Mouse (Mus musculus): ENCODE data around the gene Mecr. TPM values are rescaled to one million over a fixed set of nuclear protein-coding genes. Genes with fewer than 3 reads are reported as not detected.
A peak's percentile ranks its signal among the peaks of the same experiment; 100 is the strongest.

The Mecr gene
- polyA plus RNA-seq, 1 experiment from 2014 or later, result 32.6 TPM

DNA sequence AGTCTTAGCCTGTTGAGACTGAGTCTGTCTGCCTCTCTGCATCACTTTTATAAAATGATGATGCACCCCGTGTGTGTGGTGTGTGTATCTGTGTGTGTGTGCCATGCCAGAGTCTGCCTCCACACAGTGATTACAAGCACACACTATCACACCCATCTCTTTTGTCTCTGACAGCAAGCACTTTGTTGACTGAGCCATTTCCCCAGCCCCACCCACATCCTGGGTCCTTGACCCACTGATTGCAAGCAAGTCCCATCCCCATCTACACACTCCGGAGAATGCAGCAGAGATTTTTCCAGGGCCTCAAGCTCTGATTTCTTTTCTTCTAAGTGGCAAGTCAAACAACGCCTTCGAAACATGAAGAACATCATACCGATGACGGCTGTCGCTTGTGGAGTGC is 29.5 kb upstream of the Mecr start:
- Histone ChIP-seq H3K9me3 (ENCODE audit: control insufficient read depth, low read length) (no peaks in the 10 kb centered on the region), H3K27ac (no peak overlapping the region), H3K4me2 (replicated peaks) (no peak overlapping the region), H3K36me3 (replicated peaks; ENCODE audit: control insufficient read depth, insufficient read depth) (no peaks in the 10 kb centered on the region), H3K4me3 (replicated peaks; ENCODE audit: low read length) (no peak overlapping the region), H3K4me1 (replicated peaks; ENCODE audit: control insufficient read depth, insufficient read depth, low read length) (no peaks in the 10 kb centered on the region; the same call in 1 of the 2 replicates), H3K27me3 (ENCODE audit: control insufficient read depth, insufficient read depth, low read length) (no peaks in the 10 kb centered on the region), H3K9ac (no peak overlapping the region)
- ATAC-seq (ENCODE audit: low FRiP score) (no peak), DNase-seq (ENCODE audit: low spot score) (no peak)
- WGBS, result 94% methylated on average over 7 of the region's 7 CpGs

DNA sequence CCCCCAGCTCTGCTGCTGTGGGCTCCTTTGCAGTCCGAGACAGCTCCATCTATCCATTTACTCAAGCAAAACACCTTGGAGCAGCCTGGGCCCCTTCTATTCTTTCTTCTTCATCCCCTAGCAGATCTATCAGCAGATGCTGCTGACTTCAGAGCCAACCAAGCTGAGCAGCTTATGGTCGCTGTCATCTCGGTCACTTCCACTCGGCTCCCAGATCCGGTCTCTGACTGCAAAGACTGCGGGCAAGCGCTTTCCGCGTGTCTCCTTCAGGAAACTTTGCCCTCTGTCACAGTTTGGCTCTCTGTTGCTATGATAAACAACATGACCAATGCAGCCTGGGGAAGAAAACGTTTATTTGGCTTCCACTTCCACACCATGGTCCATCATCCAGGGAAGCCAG is 28.4 kb upstream of the Mecr start:
- Histone ChIP-seq H3K4me3 (replicated peaks; ENCODE audit: low read length) (no peak overlapping the region), H3K36me3 (replicated peaks; ENCODE audit: control insufficient read depth, insufficient read depth) (no peaks in the 10 kb centered on the region), H3K9me3 (ENCODE audit: control insufficient read depth, low read length) (no peaks in the 10 kb centered on the region), H3K4me2 (replicated peaks) (no peak overlapping the region), H3K4me1 (replicated peaks; ENCODE audit: control insufficient read depth, insufficient read depth, low read length) (no peaks in the 10 kb centered on the region; the same call in 1 of the 2 replicates), H3K27me3 (ENCODE audit: control insufficient read depth, insufficient read depth, low read length) (peaks cover 4% of the 10 kb centered on the region), H3K9ac (no peak overlapping the region), H3K27ac (no peak overlapping the region)
- ATAC-seq (ENCODE audit: low FRiP score) (no peak), DNase-seq (ENCODE audit: low spot score) (no peak)
- WGBS, result 82% methylated on average over 10 of the region's 10 CpGs

DNA sequence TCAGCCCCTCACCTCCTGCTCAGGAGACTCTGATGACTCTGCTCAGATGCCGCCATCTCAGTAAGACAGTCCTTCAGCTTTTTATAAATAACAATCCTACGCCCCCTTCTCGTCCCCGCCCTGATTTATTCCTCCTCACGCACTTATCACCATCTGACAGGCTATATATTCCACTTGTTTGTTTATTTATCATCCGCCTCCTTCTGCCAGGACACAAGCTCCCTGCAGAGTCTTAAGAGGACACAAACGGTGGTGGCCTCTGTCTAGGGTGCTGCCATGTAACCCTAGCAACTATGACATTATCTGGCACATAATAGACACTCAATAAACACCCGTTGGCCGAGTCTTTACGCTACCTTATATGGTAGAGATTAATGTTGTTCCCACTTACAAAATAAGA is 27.5 kb upstream of the Mecr start:
- H3K9me3 ChIP-seq (ENCODE audit: control insufficient read depth, low read length), result no peaks in the 10 kb centered on the region
- no peak overlapping the region for H3K4me2 ChIP-seq (replicated peaks)
- H3K9ac ChIP-seq, result no peak overlapping the region
- H3K27me3 ChIP-seq (ENCODE audit: control insufficient read depth, insufficient read depth, low read length), result peaks cover 4% of the 10 kb centered on the region
- 77% methylated on average over 10 of the region's 10 CpGs for WGBS
- DNase-seq (ENCODE audit: low spot score) (no peak), ATAC-seq (ENCODE audit: low FRiP score) (no peak)
- no peak overlapping the region for H3K27ac ChIP-seq
- H3K36me3 ChIP-seq (replicated peaks; ENCODE audit: control insufficient read depth, insufficient read depth), result no peaks in the 10 kb centered on the region
- peaks cover 2% of the 10 kb centered on the region; the same call in 1 of the 2 replicates for H3K4me1 ChIP-seq (replicated peaks; ENCODE audit: control insufficient read depth, insufficient read depth, low read length)
- H3K4me3 ChIP-seq (replicated peaks; ENCODE audit: low read length), result no peak overlapping the region

DNA sequence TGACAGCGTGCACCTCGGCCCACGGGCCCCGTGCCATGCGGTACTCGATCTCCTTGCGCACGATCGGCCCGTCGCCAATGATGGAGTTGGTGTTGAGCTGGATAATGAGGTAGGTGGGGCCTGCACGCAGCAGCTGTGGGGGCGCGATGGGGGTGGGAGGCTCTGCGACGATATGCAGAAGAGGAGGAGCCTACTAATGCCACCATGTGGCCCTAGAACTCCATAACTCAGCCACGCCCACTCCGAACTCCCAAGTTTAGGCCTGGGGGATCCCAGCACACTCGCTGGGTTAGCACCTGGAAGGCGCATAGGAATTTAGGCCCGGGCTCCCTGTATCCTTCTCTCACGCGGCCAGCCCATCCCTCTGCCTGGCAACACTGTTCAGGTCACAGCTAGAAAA is 24.3 kb upstream of the Mecr start:
- H3K36me3 ChIP-seq (replicated peaks; ENCODE audit: control insufficient read depth, insufficient read depth), result no peaks in the 10 kb centered on the region
- no peak for ATAC-seq (ENCODE audit: low FRiP score)
- DNase-seq (ENCODE audit: low spot score), result no peak
- H3K27ac ChIP-seq, result no peak overlapping the region
- H3K4me2 ChIP-seq (replicated peaks), result no peak overlapping the region
- 51% methylated on average over 23 of the region's 23 CpGs for WGBS
- no peaks in the 10 kb centered on the region for H3K9me3 ChIP-seq (ENCODE audit: control insufficient read depth, low read length)
- peaks cover 12% of the 10 kb centered on the region; the same call in 1 of the 2 replicates for H3K4me1 ChIP-seq (replicated peaks; ENCODE audit: control insufficient read depth, insufficient read depth, low read length)
- H3K27me3 ChIP-seq (ENCODE audit: control insufficient read depth, insufficient read depth, low read length), result peaks cover 4% of the 10 kb centered on the region
- H3K4me3 ChIP-seq (replicated peaks; ENCODE audit: low read length), result no peak overlapping the region
- no peak overlapping the region for H3K9ac ChIP-seq

DNA sequence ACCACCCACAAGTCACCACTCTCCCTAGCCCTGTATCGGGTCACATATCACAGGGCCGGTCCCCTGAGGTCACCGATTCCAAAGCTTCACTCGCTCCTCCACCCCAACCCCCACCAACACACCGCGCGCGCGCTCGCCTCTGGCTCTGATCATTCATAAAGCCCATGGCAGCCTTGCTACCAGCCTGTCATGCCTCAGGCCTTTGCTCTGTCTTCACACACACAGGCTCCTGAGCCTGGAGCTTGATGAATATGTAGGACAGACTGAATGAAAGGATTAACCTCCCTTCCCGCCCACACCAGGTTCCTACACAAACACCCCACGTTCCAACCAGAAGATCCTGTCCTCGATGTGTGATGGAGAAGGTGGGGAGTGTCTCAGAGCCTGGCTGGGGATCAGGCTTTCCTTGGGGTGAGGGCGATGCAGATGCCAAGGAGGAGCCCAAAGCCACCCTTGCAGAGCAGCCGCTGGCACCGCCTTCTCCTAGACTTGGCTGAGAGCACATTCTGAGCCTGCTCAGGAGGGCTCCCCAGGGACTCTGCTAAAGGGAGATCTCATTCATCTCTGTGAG is 22.0 kb upstream of the Mecr start:
- Histone ChIP-seq H3K4me1 (replicated peaks; ENCODE audit: control insufficient read depth, insufficient read depth, low read length) (peaks cover 12% of the 10 kb centered on the region; the same call in 1 of the 2 replicates), H3K27me3 (ENCODE audit: control insufficient read depth, insufficient read depth, low read length) (peaks cover 4% of the 10 kb centered on the region), H3K36me3 (replicated peaks; ENCODE audit: control insufficient read depth, insufficient read depth) (no peaks in the 10 kb centered on the region), H3K9me3 (ENCODE audit: control insufficient read depth, low read length) (no peaks in the 10 kb centered on the region), H3K27ac (no peak overlapping the region), H3K9ac (peak overlapping the region; percentile 20; the same call in 1 of the 2 replicates), H3K4me2 (replicated peaks) (peak overlapping the region; percentile 2; the same call in 1 of the 2 replicates), H3K4me3 (replicated peaks; ENCODE audit: low read length) (no peak overlapping the region)
- 19% methylated on average over 16 of the region's 16 CpGs for WGBS
- no peak for DNase-seq (ENCODE audit: low spot score)
- ATAC-seq (ENCODE audit: low FRiP score), result no peak

DNA sequence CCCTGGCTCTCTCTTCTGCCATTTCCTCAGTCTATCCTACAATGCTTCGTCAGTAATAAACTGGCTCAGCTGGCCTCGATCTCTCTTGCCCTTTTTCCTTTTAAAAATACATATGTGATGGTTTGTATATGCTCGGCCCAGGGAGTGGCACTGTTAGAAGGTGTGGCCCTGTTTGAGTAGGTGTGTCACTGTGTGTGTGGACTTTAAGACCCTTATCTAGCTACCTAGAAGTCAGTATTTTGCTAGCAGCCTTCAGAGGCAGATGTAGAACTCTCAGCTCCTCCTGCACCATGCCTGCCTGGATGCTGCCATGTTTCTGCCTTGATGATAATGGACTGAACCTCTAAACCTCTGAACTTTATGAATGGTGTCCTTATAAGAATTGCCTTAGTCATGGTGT is 20.7 kb upstream of the Mecr start:
- ATAC-seq (ENCODE audit: low FRiP score), result no peak
- H3K4me3 ChIP-seq (replicated peaks; ENCODE audit: low read length), result no peak overlapping the region
- 88% methylated on average over 3 of the region's 3 CpGs for WGBS
- no peak overlapping the region for H3K4me2 ChIP-seq (replicated peaks)
- H3K27ac ChIP-seq, result no peak overlapping the region
- H3K36me3 ChIP-seq (replicated peaks; ENCODE audit: control insufficient read depth, insufficient read depth), result no peaks in the 10 kb centered on the region
- no peaks in the 10 kb centered on the region for H3K9me3 ChIP-seq (ENCODE audit: control insufficient read depth, low read length)
- H3K4me1 ChIP-seq (replicated peaks; ENCODE audit: control insufficient read depth, insufficient read depth, low read length), result peaks cover 12% of the 10 kb centered on the region
- peaks cover 4% of the 10 kb centered on the region for H3K27me3 ChIP-seq (ENCODE audit: control insufficient read depth, insufficient read depth, low read length)
- no peak for DNase-seq (ENCODE audit: low spot score)
- H3K9ac ChIP-seq, result no peak overlapping the region

DNA sequence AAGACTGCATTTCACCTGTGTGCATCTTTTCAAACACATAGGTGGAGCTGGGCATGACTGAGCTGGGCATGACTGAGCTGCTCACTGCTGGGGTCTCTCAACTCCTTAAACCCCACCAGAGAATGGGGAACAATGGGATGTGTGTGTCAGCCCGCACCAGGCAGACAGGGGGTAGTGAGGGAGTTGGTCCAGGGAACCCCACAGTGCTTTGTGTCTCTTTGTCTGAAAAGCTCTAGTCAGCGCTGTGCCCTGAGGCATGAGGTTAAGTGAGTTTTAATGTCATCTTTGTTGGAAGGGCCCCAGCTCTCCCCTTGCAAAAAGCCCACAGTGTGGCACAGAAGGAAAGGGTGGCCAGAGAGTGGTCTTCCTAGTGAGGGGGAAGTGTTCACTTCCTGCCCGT is 18.3 kb upstream of the Mecr start:
- 18% methylated on average over 3 of the region's 3 CpGs for WGBS
- Histone ChIP-seq H3K9ac (no peak overlapping the region), H3K4me1 (replicated peaks; ENCODE audit: control insufficient read depth, insufficient read depth, low read length) (peaks cover 12% of the 10 kb centered on the region), H3K27me3 (ENCODE audit: control insufficient read depth, insufficient read depth, low read length) (no peaks in the 10 kb centered on the region; the same call in 1 of the 2 replicates), H3K27ac (no peak overlapping the region), H3K4me2 (replicated peaks) (no peak overlapping the region), H3K36me3 (replicated peaks; ENCODE audit: control insufficient read depth, insufficient read depth) (no peaks in the 10 kb centered on the region), H3K4me3 (replicated peaks; ENCODE audit: low read length) (no peak overlapping the region), H3K9me3 (ENCODE audit: control insufficient read depth, low read length) (no peaks in the 10 kb centered on the region)
- ATAC-seq (ENCODE audit: low FRiP score), result no peak
- DNase-seq (ENCODE audit: low spot score), result no peak

DNA sequence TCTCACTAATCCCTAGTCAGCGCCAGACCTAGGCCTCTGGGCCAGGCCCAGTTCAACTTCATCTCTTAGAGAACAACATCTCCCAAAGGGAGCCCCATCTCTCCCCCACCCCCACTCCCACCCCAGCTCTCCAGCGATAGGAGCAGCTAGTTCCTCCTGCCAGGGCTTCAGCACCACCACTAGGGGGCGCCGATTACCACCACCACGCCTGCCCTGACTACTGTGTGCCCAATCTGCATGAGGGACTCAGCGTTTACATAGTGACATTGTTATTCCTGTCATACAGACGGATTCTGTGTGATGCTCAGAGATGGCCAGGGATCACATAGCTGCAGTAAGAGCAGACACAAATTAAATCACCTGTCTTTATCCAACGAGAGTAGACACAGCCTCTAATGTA is 17.4 kb upstream of the Mecr start:
- DNase-seq (ENCODE audit: low spot score), result no peak
- 49% methylated on average over 8 of the region's 8 CpGs for WGBS
- no peak for ATAC-seq (ENCODE audit: low FRiP score)
- Histone ChIP-seq H3K4me1 (replicated peaks; ENCODE audit: control insufficient read depth, insufficient read depth, low read length) (peaks cover 10% of the 10 kb centered on the region), H3K4me2 (replicated peaks) (no peak overlapping the region), H3K27ac (no peak overlapping the region), H3K27me3 (ENCODE audit: control insufficient read depth, insufficient read depth, low read length) (no peaks in the 10 kb centered on the region), H3K9ac (no peak overlapping the region), H3K9me3 (ENCODE audit: control insufficient read depth, low read length) (no peaks in the 10 kb centered on the region), H3K36me3 (replicated peaks; ENCODE audit: control insufficient read depth, insufficient read depth) (no peaks in the 10 kb centered on the region), H3K4me3 (replicated peaks; ENCODE audit: low read length) (no peak overlapping the region)

DNA sequence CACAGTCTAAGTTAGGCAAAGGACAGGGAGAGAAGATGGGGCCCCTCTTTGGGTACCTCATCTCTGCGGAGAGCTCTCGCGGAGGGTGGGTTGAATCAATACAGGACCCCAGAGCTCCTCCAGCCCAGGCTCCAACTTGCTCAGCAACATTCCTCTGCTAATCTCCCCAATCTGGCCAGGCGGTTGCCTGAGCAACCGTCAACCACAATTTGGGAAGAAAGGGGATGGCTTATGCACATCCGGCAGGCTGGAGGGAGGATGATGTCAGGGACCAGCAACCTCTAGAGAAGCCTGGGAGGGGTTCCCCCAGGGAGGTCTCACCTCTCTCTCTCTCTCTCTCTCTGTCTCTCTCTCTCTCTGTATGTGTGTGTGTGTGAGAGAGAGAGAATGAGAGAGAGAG is 16.4 kb upstream of the Mecr start:
- Histone ChIP-seq H3K36me3 (replicated peaks; ENCODE audit: control insufficient read depth, insufficient read depth) (no peaks in the 10 kb centered on the region), H3K4me2 (replicated peaks) (no peak overlapping the region), H3K27me3 (ENCODE audit: control insufficient read depth, insufficient read depth, low read length) (no peaks in the 10 kb centered on the region), H3K9me3 (ENCODE audit: control insufficient read depth, low read length) (no peaks in the 10 kb centered on the region), H3K9ac (no peak overlapping the region), H3K27ac (no peak overlapping the region), H3K4me1 (replicated peaks; ENCODE audit: control insufficient read depth, insufficient read depth, low read length) (no peaks in the 10 kb centered on the region; the same call in 1 of the 2 replicates), H3K4me3 (replicated peaks; ENCODE audit: low read length) (no peak overlapping the region)
- ATAC-seq (ENCODE audit: low FRiP score) (0 out of 2 replicates have a peak, but pooled peaks have one; percentile 17), DNase-seq (ENCODE audit: low spot score) (no peak)
- 17% methylated on average over 6 of the region's 6 CpGs for WGBS

DNA sequence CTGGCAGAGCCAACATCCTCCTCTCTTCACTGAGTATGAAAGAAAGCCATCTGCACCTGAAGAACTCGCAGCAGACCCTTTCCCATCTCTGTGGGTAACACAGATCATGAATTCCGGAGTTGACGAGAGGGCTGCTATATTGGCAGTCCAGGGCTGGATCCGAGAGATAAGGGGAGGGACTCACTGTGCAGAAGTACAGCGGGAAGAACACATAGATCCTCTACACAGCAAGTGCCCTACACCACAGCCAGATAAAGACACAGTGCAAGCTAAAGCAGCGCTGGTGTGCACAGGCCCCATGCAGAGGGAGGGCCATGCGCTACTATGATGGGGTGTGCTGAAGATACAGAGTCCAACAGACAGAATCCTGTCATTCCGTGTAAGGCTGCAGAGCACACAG is 14.1 kb upstream of the Mecr start:
- H3K36me3 ChIP-seq (replicated peaks; ENCODE audit: control insufficient read depth, insufficient read depth), result no peaks in the 10 kb centered on the region
- DNase-seq (ENCODE audit: low spot score), result no peak
- H3K27ac ChIP-seq, result no peak overlapping the region
- no peak overlapping the region for H3K4me2 ChIP-seq (replicated peaks)
- no peak overlapping the region for H3K4me3 ChIP-seq (replicated peaks; ENCODE audit: low read length)
- H3K4me1 ChIP-seq (replicated peaks; ENCODE audit: control insufficient read depth, insufficient read depth, low read length), result no peaks in the 10 kb centered on the region; the same call in 1 of the 2 replicates
- H3K9ac ChIP-seq, result no peak overlapping the region
- 82% methylated on average over 8 of the region's 8 CpGs for WGBS
- no peaks in the 10 kb centered on the region for H3K9me3 ChIP-seq (ENCODE audit: control insufficient read depth, low read length)
- H3K27me3 ChIP-seq (ENCODE audit: control insufficient read depth, insufficient read depth, low read length), result no peaks in the 10 kb centered on the region
- ATAC-seq (ENCODE audit: low FRiP score), result no peak

All from hindbrain, embryonic 14.5 days (tissue).